Mouse (Mus musculus) lung, postnatal 0 days (tissue): ENCODE measurements around the gene Hnrnpd.

Source experiments
- CTCF ChIP-seq: IDR thresholded peaks from 2 replicates; pipeline ENCODE4 v1.5.1; 2016; ENCODE audit warnings: antibody characterized with exemption, mild to moderate bottlenecking
- EP300 ChIP-seq: IDR thresholded peaks from 2 replicates; pipeline ENCODE4 v1.6.1; 2016; ENCODE audit warnings: antibody characterized with exemption, mild to moderate bottlenecking, control low read depth

DNA sequence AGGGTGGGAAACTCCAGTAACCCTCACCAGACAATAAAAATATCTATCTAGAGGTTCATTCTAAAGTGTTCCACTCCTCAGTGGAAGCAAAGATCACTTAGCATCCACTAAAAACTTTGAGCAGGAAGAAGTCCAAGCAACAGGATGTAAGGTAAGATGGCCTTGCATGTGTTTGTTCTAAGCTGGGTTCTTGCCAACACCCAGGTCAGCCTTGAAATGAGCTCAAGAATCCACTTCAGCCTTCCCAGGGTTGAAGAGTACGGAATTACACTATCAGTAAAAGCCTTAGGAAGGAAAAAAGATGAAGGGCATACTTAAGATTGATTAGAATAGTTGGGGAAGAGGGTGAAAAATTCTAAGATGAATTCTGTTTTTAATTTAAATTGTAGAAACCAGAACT lies 20.1 kb downstream of the Hnrnpd start:
- TF ChIP-seq CTCF (no peak), EP300 (no peak)
